Mouse (Mus musculus) CH12.LX (cell line): Measurements from ENCODE around the gene Eepd1. TPM values are rescaled to one million over a fixed set of nuclear protein-coding genes. Genes with fewer than 3 reads are reported as not detected.

Experiments
- DNase-seq: peaks from one replicate; pipeline ENCODE4 v3.0.0-alpha.2; 2013; ENCODE audit errors: extremely low read depth
- H3K27ac ChIP-seq: 2 replicates; pipeline ENCODE4 v1.5.1; 2012; ENCODE audit warnings: low read depth, mild to moderate bottlenecking, control low read depth, moderate library complexity; ENCODE audit not compliant: insufficient read depth
- H3K27me3 ChIP-seq: replicated peaks from 2 replicates; pipeline ENCODE3; 2012; ENCODE audit warnings: inconsistent platforms
- H3K36me3 ChIP-seq, 2 experiments: replicated peaks in 1 of 2; 2 replicates each; pipeline versions ENCODE3 to v1.6.1; 2012; ENCODE audit warnings: inconsistent platforms in 1 of 2, low read length in 1 of 2, mild to moderate bottlenecking in 1 of 2, mixed read lengths in 1 of 2, moderate library complexity in 1 of 2; ENCODE audit not compliant: control insufficient read depth in 1 of 2, insufficient read depth in 1 of 2
- H3K4me1 ChIP-seq, 2 experiments: 2 replicates each; pipeline ENCODE4 v1.6.1; 2012; ENCODE audit warnings: inconsistent platforms in 1 of 2, moderate library complexity in 1 of 2; ENCODE audit not compliant: insufficient read depth in 2 of 2, control insufficient read depth in 1 of 2
- H3K4me2 ChIP-seq: 2 replicates; pipeline ENCODE4 v1.6.1; 2012; ENCODE audit warnings: low read depth, mild to moderate bottlenecking, control low read depth; ENCODE audit not compliant: poor library complexity, insufficient read depth, severe bottlenecking
- H3K4me3 ChIP-seq, 3 experiments: fragments of 150-350 bp in 1 of 3; sonication (generic) in 1 of 3; replicated peaks in 1 of 3; 2 replicates each; pipeline versions ENCODE3 to v1.5.1; 2011 to 2012; ENCODE audit warnings: low read depth in 2 of 3, low read length in 2 of 3, mild to moderate bottlenecking in 2 of 3, moderate library complexity in 2 of 3, control low read depth in 1 of 3, improper control_type of control experiment in 1 of 3, inconsistent platforms in 1 of 3, mixed read lengths in 1 of 3; ENCODE audit not compliant: poor library complexity in 1 of 3
- H3K79me2 ChIP-seq: replicated peaks from 2 replicates; pipeline ENCODE4 v1.6.1; 2012; ENCODE audit warnings: mild to moderate bottlenecking, moderate library complexity; ENCODE audit not compliant: control insufficient read depth, poor library complexity, insufficient read depth, severe bottlenecking; ENCODE audit errors: extremely low read depth
- H3K9ac ChIP-seq: 2 replicates; pipeline ENCODE4 v1.6.1; 2012; ENCODE audit warnings: low read depth, mild to moderate bottlenecking, control low read depth, moderate library complexity; ENCODE audit not compliant: insufficient read depth
- H3K9me3 ChIP-seq: replicated peaks from 2 replicates; pipeline ENCODE3; 2012; ENCODE audit warnings: low read length, inconsistent platforms, mixed read lengths
- BHLHE40 ChIP-seq: IDR thresholded peaks from 2 replicates; pipeline ENCODE4 v1.6.1; 2011; ENCODE audit warnings: mild to moderate bottlenecking, low read depth, low read length, improper control_type of control experiment
- CHD1 ChIP-seq: IDR thresholded peaks from 2 replicates; pipeline ENCODE4 v1.6.1; 2012; ENCODE audit warnings: low read depth, low read length, improper control_type of control experiment, inconsistent platforms
- CHD2 ChIP-seq: IDR thresholded peaks from 2 replicates; pipeline ENCODE4 v1.6.1; 2011; ENCODE audit warnings: low read length, improper control_type of control experiment
- CTCF ChIP-seq, 2 experiments: IDR thresholded peaks in 1 of 2; conservative IDR thresholded peaks in 1 of 2; 2 replicates each; pipeline ENCODE4 v1.5.1; 2011 to 2012; ENCODE audit warnings: low read depth in 2 of 2, low read length in 2 of 2, improper control_type of control experiment in 1 of 2, inconsistent platforms in 1 of 2, mild to moderate bottlenecking in 1 of 2, moderate library complexity in 1 of 2
- ELF1 ChIP-seq: IDR thresholded peaks from 2 replicates; pipeline ENCODE4 v1.6.1; 2014; ENCODE audit warnings: low read depth, mild to moderate bottlenecking, inconsistent platforms, low read length, improper control_type of control experiment
- EP300 ChIP-seq: IDR thresholded peaks from 2 replicates; pipeline ENCODE4 v1.6.1; 2011; ENCODE audit warnings: low read length, improper control_type of control experiment
- GABPA ChIP-seq: IDR thresholded peaks from 2 replicates; pipeline ENCODE4 v1.6.1; 2012; ENCODE audit warnings: low read depth, low read length, improper control_type of control experiment, inconsistent platforms; ENCODE audit not compliant: insufficient replicate concordance
- HCFC1 ChIP-seq: IDR thresholded peaks from 2 replicates; pipeline ENCODE4 v1.6.1; 2012; ENCODE audit warnings: low read depth, mild to moderate bottlenecking, inconsistent platforms, low read length, improper control_type of control experiment
- IRF4 ChIP-seq: IDR thresholded peaks from 2 replicates; pipeline ENCODE4 v1.6.1; 2014; ENCODE audit warnings: low read depth, mild to moderate bottlenecking, inconsistent platforms, low read length, improper control_type of control experiment
- JUND ChIP-seq: conservative IDR thresholded peaks from 2 replicates; pipeline ENCODE4 v1.6.1; 2011; ENCODE audit warnings: low read depth, low read length, improper control_type of control experiment
- MAX ChIP-seq: IDR thresholded peaks from 2 replicates; pipeline ENCODE4 v1.6.1; 2011; ENCODE audit warnings: low read length, improper control_type of control experiment
- MAZ ChIP-seq: IDR thresholded peaks from 2 replicates; pipeline ENCODE4 v1.6.1; 2012; ENCODE audit warnings: low read depth, mild to moderate bottlenecking, inconsistent platforms, low read length, improper control_type of control experiment, moderate library complexity
- MEF2A ChIP-seq: IDR thresholded peaks from 2 replicates; pipeline ENCODE4 v1.6.1; 2014; ENCODE audit warnings: low read depth, mild to moderate bottlenecking, inconsistent platforms, low read length, improper control_type of control experiment, borderline replicate concordance
- MXI1 ChIP-seq: IDR thresholded peaks from 2 replicates; pipeline ENCODE4 v1.6.1; 2011; ENCODE audit warnings: mild to moderate bottlenecking, low read depth, low read length, improper control_type of control experiment
- NELFE ChIP-seq: IDR thresholded peaks from 2 replicates; pipeline ENCODE4 v1.6.1; 2011; ENCODE audit warnings: low read depth, low read length, improper control_type of control experiment
- POLR2A ChIP-seq: IDR thresholded peaks from 2 replicates; pipeline ENCODE4 v1.6.1; 2011; ENCODE audit warnings: low read depth, mild to moderate bottlenecking, improper control_type of control experiment, low read length
- POLR2AphosphoS2 ChIP-seq: IDR thresholded peaks from 2 replicates; pipeline ENCODE4 v1.6.1; 2011; ENCODE audit warnings: low read depth, low read length, improper control_type of control experiment
- RCOR1 ChIP-seq: conservative IDR thresholded peaks from 2 replicates; pipeline ENCODE4 v1.6.1; 2012; ENCODE audit warnings: low read depth, mild to moderate bottlenecking, inconsistent platforms, low read length, improper control_type of control experiment
- SIN3A ChIP-seq: IDR thresholded peaks from 2 replicates; pipeline ENCODE4 v1.6.1; 2012; ENCODE audit warnings: low read length, improper control_type of control experiment, inconsistent platforms
- SMC3 ChIP-seq: IDR thresholded peaks from 2 replicates; pipeline ENCODE4 v1.6.1; 2011; ENCODE audit warnings: low read depth, low read length, improper control_type of control experiment
- TBP ChIP-seq: conservative IDR thresholded peaks from 2 replicates; pipeline ENCODE4 v1.6.1; 2011; ENCODE audit warnings: low read depth, low read length, improper control_type of control experiment
- USF1 ChIP-seq: IDR thresholded peaks from 2 replicates; pipeline ENCODE4 v1.6.1; 2014; ENCODE audit warnings: low read depth, mild to moderate bottlenecking, inconsistent platforms, low read length, improper control_type of control experiment
- USF2 ChIP-seq: conservative IDR thresholded peaks from 2 replicates; pipeline ENCODE4 v1.6.1; 2011; ENCODE audit warnings: low read depth, low read length, improper control_type of control experiment
- ZC3H11A ChIP-seq: IDR thresholded peaks from 2 replicates; pipeline ENCODE4 v1.6.1; 2012; ENCODE audit warnings: low read depth, mild to moderate bottlenecking, inconsistent platforms, low read length, improper control_type of control experiment
- ZKSCAN1 ChIP-seq: IDR thresholded peaks from 2 replicates; pipeline ENCODE4 v1.6.1; 2012; ENCODE audit warnings: low read depth, inconsistent platforms, low read length, improper control_type of control experiment, borderline replicate concordance
- ZMIZ1 ChIP-seq: IDR thresholded peaks from 2 replicates; pipeline ENCODE4 v1.6.1; 2012; ENCODE audit warnings: low read depth, mild to moderate bottlenecking, inconsistent platforms, low read length, improper control_type of control experiment
- ZNF384 ChIP-seq: IDR thresholded peaks from 2 replicates; pipeline ENCODE4 v1.6.1; 2012; ENCODE audit warnings: low read depth, low read length, improper control_type of control experiment, inconsistent platforms
- dilution Hi-C: fragments of 300-500 bp; cut with MboI; formaldehyde crosslinking; loops from 2 replicates; pipeline ENCODE4 v1.14.3; 2020; ENCODE audit warnings: low sequenced_read_pairs; ENCODE audit not compliant: extremely low pct_unique_long_range_greater_than_20kb, extremely low pct_ligation_motif_present
- in situ Hi-C: fragments of 300-500 bp; cut with MboI; formaldehyde crosslinking; loops from 3 replicates; pipeline ENCODE4 v1.14.3; 2019; ENCODE audit warnings: low sequenced_read_pairs, low pct_ligation_motif_present, low pct_unique_long_range_greater_than_20kb, mixed read lengths
- polyA plus RNA-seq: library from polyadenylated mRNA; unstranded; fragments of >175 nt; gene quantifications from 2 replicates; pipeline ENCODE4 v1.2.1, GENCODE M21; 2012; ENCODE audit warnings: low read depth; ENCODE audit not compliant: insufficient read length
- total RNA-seq, 2 experiments: library from RNA; depleted of rRNA; stranded (reverse); fragments of 300-350 nt in 1 of 2; fragments of >200 nt in 1 of 2; gene quantifications; 2 replicates each; pipeline ENCODE4 v1.2.3; 2012 to 2014

The Eepd1 gene
- total and polyA plus RNA-seq, 3 experiments: 1.3 to 2.5 (median 2.2) TPM

- no peak for TF ChIP-seq POLR2AphosphoS2
- TF ChIP-seq CTCF (conservative IDR thresholded peaks at IDR 0.05 in 1 of 2, IDR thresholded peaks at IDR 0.05 in 1 of 2; ENCODE audit: low read depth in 2 of 2, low read length in 2 of 2): no peak
- TF ChIP-seq MXI1: no peak
- TF ChIP-seq ZKSCAN1: no peak
- TF ChIP-seq USF2: no peak
- TF ChIP-seq RCOR1: no peak
- TF ChIP-seq BHLHE40: peak; percentile 79
- TF ChIP-seq ZC3H11A: no peak
- no peak for TF ChIP-seq CHD2
- no peak for TF ChIP-seq GABPA
- TF ChIP-seq POLR2A: no peak
- no peak for TF ChIP-seq ELF1
- TF ChIP-seq HCFC1: no peak
Measured at GRCm38 (mm10) chr9:25510572-25510971, 29.2 kb downstream of the Eepd1 start (continued).

DNA sequence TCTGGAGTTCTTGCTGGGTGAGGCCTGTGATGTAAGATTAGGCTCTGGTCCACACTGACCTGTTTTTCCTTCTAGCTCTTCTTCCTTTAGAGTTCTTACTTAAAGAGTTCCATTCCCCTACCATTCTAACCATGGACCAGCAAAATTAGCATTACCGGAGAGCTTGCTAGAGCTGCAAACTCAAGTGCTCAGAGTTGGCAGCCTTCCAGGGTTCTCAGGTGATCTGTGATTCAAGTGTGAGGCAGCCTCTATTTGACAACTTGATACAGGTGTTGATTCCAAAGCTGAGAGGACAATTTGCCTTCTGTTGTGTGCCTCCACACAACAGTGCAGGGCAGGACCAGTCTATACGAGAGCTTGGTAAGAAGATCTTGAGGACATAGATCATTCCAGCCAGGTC lies 31.7 kb downstream of the Eepd1 start:
- Histone ChIP-seq H3K9ac (no peak overlapping the region), H3K27me3 (no peaks in the 10 kb centered on the region), H3K79me2 (no peaks in the 10 kb centered on the region), H3K4me3 (no peak overlapping the region), H3K36me3 (no peaks in the 10 kb centered on the region), H3K4me1 (peaks cover 7 to 34% of the 10 kb centered on the region in 2 experiments), H3K4me2 (no peak overlapping the region), H3K9me3 (no peaks in the 10 kb centered on the region), H3K27ac (no peak overlapping the region)
- TF ChIP-seq NELFE: no peak
- in situ Hi-C loops: no loop called here
- no peak for DNase-seq
- dilution Hi-C loops: no loop called here

GRCm38 (mm10) chr9:25513556-25513955 lies 32.2 kb downstream of the Eepd1 start:
- Histone ChIP-seq H3K27me3 (no peaks in the 10 kb centered on the region), H3K27ac (no peak overlapping the region), H3K9ac (no peak overlapping the region), H3K4me2 (no peak overlapping the region), H3K79me2 (no peaks in the 10 kb centered on the region), H3K4me3 (no peak overlapping the region), H3K36me3 (no peaks in the 10 kb centered on the region), H3K9me3 (no peaks in the 10 kb centered on the region), H3K4me1 (peaks cover 7 to 33% of the 10 kb centered on the region in 2 experiments)
- in situ Hi-C loops: no loop called here
- TF ChIP-seq CHD1 (no peak), USF2 (no peak), ZMIZ1 (no peak), POLR2AphosphoS2 (no peak), ZNF384 (no peak), SMC3 (no peak), MAZ (no peak), POLR2A (no peak), USF1 (no peak), JUND (no peak), GABPA (no peak), SIN3A (no peak), MEF2A (no peak), MAX (no peak), HCFC1 (no peak), IRF4 (no peak), EP300 (no peak), TBP (no peak)
- DNase-seq: no peak
- dilution Hi-C loops: no loop called here
